Mouse (Mus musculus) hindbrain, embryonic 13.5 days (tissue): ENCODE measurements around the gene Arpp19. TPM values are rescaled to one million over a fixed set of nuclear protein-coding genes. Genes with fewer than 3 reads are reported as not detected.

Experiments
- ATAC-seq: fragments of 200-750 bp; cut with Nextera tagmentation; 2 replicates; pipeline ENCODE4 v1.8.0; 2017; ENCODE audit warnings: moderate TSS enrichment; ENCODE audit not compliant: low FRiP score
- H3K27ac ChIP-seq: fragments of 300-500 bp; sonication (generic); 2 replicates; pipeline ENCODE4 v1.5.1; 2015; ENCODE audit warnings: inconsistent platforms, mild to moderate bottlenecking, moderate library complexity
- H3K27me3 ChIP-seq: fragments of 300-500 bp; sonication (generic); 2 replicates; pipeline ENCODE4 v1.6.1; 2015; ENCODE audit warnings: mild to moderate bottlenecking, inconsistent platforms
- H3K36me3 ChIP-seq: fragments of 300-500 bp; sonication (generic); 2 replicates; pipeline ENCODE4 v1.6.1; 2015; ENCODE audit warnings: mild to moderate bottlenecking, inconsistent platforms
- H3K4me1 ChIP-seq: fragments of 300-500 bp; sonication (generic); replicated peaks from 2 replicates; pipeline ENCODE4 v1.6.1; 2015; ENCODE audit warnings: inconsistent platforms
- H3K4me2 ChIP-seq: fragments of 300-500 bp; sonication (generic); 2 replicates; pipeline ENCODE4 v1.6.1; 2015; ENCODE audit warnings: inconsistent platforms, mild to moderate bottlenecking, moderate library complexity
- H3K4me3 ChIP-seq: fragments of 300-500 bp; sonication (generic); 2 replicates; pipeline ENCODE4 v1.5.1; 2015; ENCODE audit warnings: mild to moderate bottlenecking, inconsistent platforms
- H3K9ac ChIP-seq: fragments of 300-500 bp; sonication (generic); 2 replicates; pipeline ENCODE4 v1.6.1; 2015; ENCODE audit warnings: mild to moderate bottlenecking, inconsistent platforms
- H3K9me3 ChIP-seq: fragments of 300-500 bp; sonication (generic); 2 replicates; pipeline ENCODE4 v1.6.1; 2016; ENCODE audit warnings: inconsistent platforms
- WGBS: fragments of 180-500 bp; shearing (Covaris S2); methylation state at CpG from one replicate; pipeline ENCODE4 v1.1.7; 2015; 5-methylcytosine and 5-hydroxymethylcytosine counted together
- polyA plus RNA-seq: library from polyadenylated mRNA; unstranded; fragments of >200 nt; fragmentation: Nextera tagmentation; extraction: Ambion mirVana; gene quantifications from 2 replicates; pipeline ENCODE4 v1.2.1, GENCODE M21; 2015

Gene Arpp19
- polyA plus RNA-seq, 1 experiment from 2014 or later: 248 TPM

DNA sequence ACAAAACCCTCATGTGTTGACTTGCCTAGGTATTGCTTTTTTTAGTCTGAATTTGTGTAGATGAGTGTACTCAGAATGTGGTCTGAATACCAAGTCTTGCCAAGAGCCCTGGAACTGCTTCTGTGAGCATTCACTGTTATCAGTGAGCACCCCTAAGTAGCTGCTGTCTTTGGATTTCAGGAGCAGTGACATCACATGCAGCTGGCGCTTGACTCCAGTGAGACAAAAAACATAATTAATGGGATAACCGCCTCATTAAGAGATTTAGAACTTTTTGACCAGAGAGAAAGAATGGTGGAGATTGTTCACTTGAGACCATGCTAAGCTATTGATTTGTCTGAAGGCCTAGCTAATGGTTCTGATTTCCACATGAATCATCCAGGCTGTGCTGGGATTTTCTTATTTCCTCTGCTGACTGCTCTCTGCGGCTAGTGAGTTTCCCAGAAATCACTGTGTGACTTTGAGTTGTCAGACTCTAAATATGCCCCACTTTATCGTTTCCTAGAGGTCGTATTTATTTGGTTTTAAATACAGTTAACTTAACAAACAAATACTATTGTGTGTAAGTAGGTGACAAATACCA is 47.9 kb downstream of the Arpp19 start:
- H3K4me2 ChIP-seq: no peak overlapping the region
- no peaks in the 10 kb centered on the region for H3K27me3 ChIP-seq
- no peak overlapping the region for H3K4me3 ChIP-seq
- WGBS: 58% methylated on average over 5 of the region's 5 CpGs
- H3K9me3 ChIP-seq: no peaks in the 10 kb centered on the region
- no peak overlapping the region for H3K9ac ChIP-seq
- H3K4me1 ChIP-seq: peaks cover 13% of the 10 kb centered on the region
- no peak; the same call in 1 of the 2 replicates for ATAC-seq
- peak overlapping the region; percentile 35; the same call in 1 of the 2 replicates for H3K27ac ChIP-seq
- no peaks in the 10 kb centered on the region for H3K36me3 ChIP-seq

DNA sequence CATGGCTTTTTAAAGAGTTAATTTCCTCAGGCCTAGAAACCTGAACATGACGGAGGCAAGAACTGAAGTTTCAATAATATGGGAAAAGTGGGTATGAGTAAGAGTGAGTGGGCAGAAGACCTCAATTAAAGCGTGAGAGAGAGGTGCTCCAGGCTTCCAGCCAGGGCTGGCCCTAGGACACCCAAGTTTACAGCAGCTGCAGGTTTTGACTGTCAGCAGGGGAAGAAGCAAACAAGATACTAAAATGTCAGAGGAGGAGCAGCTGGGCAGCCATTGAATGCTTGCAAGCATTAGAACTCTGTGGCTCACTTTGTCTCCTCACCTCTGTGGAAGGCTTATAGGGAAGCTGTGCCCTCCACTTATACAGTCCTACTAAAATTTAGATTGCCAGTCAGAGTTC is 50.4 kb downstream of the Arpp19 start:
- H3K4me2 ChIP-seq: no peak overlapping the region
- no peak overlapping the region for H3K4me3 ChIP-seq
- no peaks in the 10 kb centered on the region for H3K36me3 ChIP-seq
- no peak overlapping the region for H3K9ac ChIP-seq
- ATAC-seq: no peak
- no peak overlapping the region for H3K27ac ChIP-seq
- peaks cover 13% of the 10 kb centered on the region for H3K4me1 ChIP-seq
- WGBS: 73% methylated on average over 2 of the region's 2 CpGs
- no peaks in the 10 kb centered on the region for H3K9me3 ChIP-seq
- no peaks in the 10 kb centered on the region for H3K27me3 ChIP-seq

- no peaks in the 10 kb centered on the region for H3K9me3 ChIP-seq
- no peak overlapping the region for H3K4me2 ChIP-seq
- H3K27ac ChIP-seq: no peak overlapping the region
- WGBS: 76% methylated on average over 3 of the region's 3 CpGs
- no peak overlapping the region for H3K4me3 ChIP-seq
- H3K9ac ChIP-seq: no peak overlapping the region
- ATAC-seq: no peak
- H3K27me3 ChIP-seq: no peaks in the 10 kb centered on the region
- H3K36me3 ChIP-seq: no peaks in the 10 kb centered on the region
- H3K4me1 ChIP-seq: peaks cover 13% of the 10 kb centered on the region
Observed at GRCm38 (mm10) chr9:75089285-75089684, 51.9 kb downstream of the Arpp19 start.

GRCm38 (mm10) chr9:75092134-75092533 is 54.7 kb downstream of the Arpp19 start:
- no peak overlapping the region for H3K9ac ChIP-seq
- no peak overlapping the region for H3K4me3 ChIP-seq
- no peaks in the 10 kb centered on the region for H3K36me3 ChIP-seq
- whole genome bisulfite sequencing: 95% methylated on average over 1 of the region's 1 CpGs
- H3K27ac ChIP-seq: no peak overlapping the region
- H3K4me1 ChIP-seq: 0 out of 2 replicates have a peak, but pooled peaks cover 3% of the 10 kb centered on the region
- no peaks in the 10 kb centered on the region for H3K9me3 ChIP-seq
- no peak for ATAC-seq
- no peaks in the 10 kb centered on the region for H3K27me3 ChIP-seq
- no peak overlapping the region for H3K4me2 ChIP-seq

DNA sequence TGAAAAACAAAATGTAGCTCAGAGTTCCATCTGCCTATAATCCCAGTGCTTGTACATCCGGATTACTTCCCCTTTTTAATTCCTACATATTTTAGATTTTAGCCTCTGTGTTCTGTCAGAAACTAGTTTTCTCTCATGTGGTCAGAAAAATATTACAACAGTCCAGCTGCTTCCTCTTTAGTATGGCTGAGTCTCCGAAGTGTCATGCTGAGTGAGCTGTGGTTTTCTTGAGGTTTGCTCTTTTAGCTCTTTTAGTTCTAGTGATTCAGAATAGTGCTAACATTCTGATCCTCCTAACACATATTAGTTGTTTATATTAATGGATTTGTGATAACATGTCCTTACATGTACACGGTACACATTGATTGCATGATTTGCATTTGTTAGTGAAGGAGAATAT is 57.3 kb downstream of the Arpp19 start:
- H3K4me3 ChIP-seq: no peak overlapping the region
- H3K4me2 ChIP-seq: no peak overlapping the region
- 0 out of 2 replicates have a peak, but pooled peaks cover 3% of the 10 kb centered on the region for H3K36me3 ChIP-seq
- no peak overlapping the region for H3K27ac ChIP-seq
- 81% methylated on average over 3 of the region's 3 CpGs for WGBS
- no peaks in the 10 kb centered on the region for H3K9me3 ChIP-seq
- H3K4me1 ChIP-seq: no peaks in the 10 kb centered on the region
- H3K9ac ChIP-seq: no peak overlapping the region
- no peak for ATAC-seq
- H3K27me3 ChIP-seq: no peaks in the 10 kb centered on the region

DNA sequence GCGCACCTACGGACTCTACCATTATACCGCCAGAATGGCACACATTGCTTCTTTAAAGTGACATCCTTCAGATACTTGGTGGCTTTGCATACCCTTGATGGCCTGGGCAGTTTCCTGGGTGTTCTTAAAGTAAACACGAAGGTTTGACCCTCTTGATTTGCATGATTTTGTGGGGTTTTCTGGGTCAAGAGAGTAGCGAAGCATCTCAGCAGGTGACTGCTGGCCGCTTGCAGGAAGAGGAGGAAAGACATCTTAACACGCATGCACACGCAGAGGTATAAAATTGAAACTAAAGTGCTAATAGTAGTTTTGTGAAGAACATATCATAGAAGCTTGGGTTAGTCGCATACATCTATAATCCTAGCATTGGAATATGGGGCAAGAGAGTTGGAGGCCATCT is 61.5 kb downstream of the Arpp19 start:
- H3K36me3 ChIP-seq: 0 out of 2 replicates have a peak, but pooled peaks cover 3% of the 10 kb centered on the region
- H3K27me3 ChIP-seq: no peaks in the 10 kb centered on the region
- WGBS: 96% methylated on average over 9 of the region's 9 CpGs
- no peaks in the 10 kb centered on the region for H3K9me3 ChIP-seq
- no peak overlapping the region for H3K4me3 ChIP-seq
- H3K4me2 ChIP-seq: no peak overlapping the region
- no peak for ATAC-seq
- H3K27ac ChIP-seq: no peak overlapping the region
- H3K4me1 ChIP-seq: no peaks in the 10 kb centered on the region
- no peak overlapping the region for H3K9ac ChIP-seq

- H3K9ac ChIP-seq: no peak overlapping the region
- 0 out of 2 replicates have a peak, but pooled peaks cover 3% of the 10 kb centered on the region for H3K36me3 ChIP-seq
- 94% methylated on average over 8 of the region's 8 CpGs for WGBS
- no peaks in the 10 kb centered on the region for H3K4me1 ChIP-seq
- no peaks in the 10 kb centered on the region for H3K27me3 ChIP-seq
- H3K4me2 ChIP-seq: no peak overlapping the region
- H3K9me3 ChIP-seq: no peaks in the 10 kb centered on the region
- no peak overlapping the region for H3K27ac ChIP-seq
- H3K4me3 ChIP-seq: no peak overlapping the region
- ATAC-seq: no peak
Observed at GRCm38 (mm10) chr9:75100157-75100781, 62.9 kb downstream of the Arpp19 start.

GRCm38 (mm10) chr9:75102131-75102530 is 64.7 kb downstream of the Arpp19 start:
- H3K4me3 ChIP-seq: no peak overlapping the region
- no peaks in the 10 kb centered on the region for H3K9me3 ChIP-seq
- H3K9ac ChIP-seq: no peak overlapping the region
- H3K4me1 ChIP-seq: no peaks in the 10 kb centered on the region
- no peak overlapping the region for H3K4me2 ChIP-seq
- no peak for ATAC-seq
- H3K27ac ChIP-seq: no peak overlapping the region
- H3K36me3 ChIP-seq: 0 out of 2 replicates have a peak, but pooled peaks cover 3% of the 10 kb centered on the region
- no peaks in the 10 kb centered on the region for H3K27me3 ChIP-seq

Other genes with a start within 250 kb of the Arpp19 start
- 5.5 and 7.8 TPM in 2 replicates for gene Onecut1, start 175.7 kb upstream of the Arpp19 start, polyA plus RNA-seq
- 27.0 and 30.2 TPM in 2 replicates for gene Fam214a, start 84.7 kb upstream of the Arpp19 start, polyA plus RNA-seq
- gene Myo5a, start 33.4 kb downstream of the Arpp19 start, polyA plus RNA-seq: 30.0 and 32.6 TPM in 2 replicates
- gene Myo5c, start 194.4 kb downstream of the Arpp19 start, polyA plus RNA-seq: 0.36 and 0.42 TPM in 2 replicates